Comparison of ENCODE assay signal across 23 mouse cellular contexts in genomic region chrX:82823606-82824005, GRCm38 (mm10).
DNase-seq lines count a peak whose midpoint lies in the region; ATAC-seq and TF ChIP-seq lines count a peak whose summit lies in the region.
"Had no signal": no experiment of that assay in that cellular context is flagged by ENCODE, and none has a peak within 500 bp of the region (broad histone marks: within the 10 kb centered on the region; RNA-seq: fewer than 3 reads in every experiment).

No protein-coding gene starts in this region.

- ATAC-seq in midbrain, embryonic 11.5 days (ENCODE audit: low FRiP score): peak; percentile 24; the same call in 1 of the 2 replicates
- no peak for ATAC-seq in midbrain, embryonic 16.5 days
- ATAC-seq in midbrain, embryonic 14.5 days (ENCODE audit: low FRiP score, low TSS enrichment): no peak
- no peak for ATAC-seq in midbrain, postnatal 0 days (ENCODE audit: low FRiP score)
- no peak for ATAC-seq in liver, embryonic 11.5 days (replicated peaks; ENCODE audit: low FRiP score)
- ATAC-seq: activated CD4-positive, CD25-positive, alpha-beta regulatory T cell, adult 4 months; forebrain, embryonic 15.5 days; hindbrain, embryonic 16.5 days had no signal

- peak; percentile 3 for DNase-seq in embryo, embryonic 10 days (ENCODE audit: low spot score)
- DNase-seq in embryo, embryonic 11 days: no peak
- DNase-seq in midbrain, embryonic 11.5 days (ENCODE audit: low spot score, missing footprints): no peak
- DNase-seq in midbrain, embryonic 14.5 days: peak; percentile 27
- DNase-seq in midbrain, postnatal 0 days (ENCODE audit: low spot score): no peak
- no peak for DNase-seq in liver, embryonic 11.5 days (ENCODE audit: low spot score)
- DNase-seq: adrenal gland, adult 8-10 months; adrenal gland, postnatal 25 days; cerebellum, adult 18-20 months; cerebellum, adult 9-10 months; cerebellum, postnatal 14 days; gastrocnemius, postnatal 25 days; heart, adult 18-20 months had no signal

- H3K9me3 ChIP-seq in midbrain, embryonic 11.5 days (ENCODE audit: control insufficient read depth, low read length): no peaks in the 10 kb centered on the region
- H3K9me3 ChIP-seq in midbrain, embryonic 16.5 days (replicated peaks; ENCODE audit: control insufficient read depth, low read length, poor library complexity, severe bottlenecking): no peaks in the 10 kb centered on the region
- no peaks in the 10 kb centered on the region for H3K9me3 ChIP-seq in midbrain, embryonic 14.5 days (ENCODE audit: control insufficient read depth, low read length)
- H3K9me3 ChIP-seq in midbrain, postnatal 0 days (ENCODE audit: low read length): no peaks in the 10 kb centered on the region
- H3K9me3 ChIP-seq in liver, embryonic 11.5 days (ENCODE audit: control insufficient read depth, low read length): no peaks in the 10 kb centered on the region
- H3K9me3 ChIP-seq: embryonic facial prominence, embryonic 10.5 days; embryonic facial prominence, embryonic 13.5 days; forebrain, embryonic 12.5 days; forebrain, embryonic 15.5 days; heart, embryonic 10.5 days; hindbrain, embryonic 13.5 days had no signal

- TF ChIP-seq CTCF in midbrain, postnatal 0 days (IDR thresholded peaks at IDR 0.05): no peak

- no peaks in the 10 kb centered on the region for H3K27me3 ChIP-seq in midbrain, embryonic 11.5 days (ENCODE audit: control insufficient read depth, insufficient read depth, low read length)
- no peaks in the 10 kb centered on the region for H3K27me3 ChIP-seq in midbrain, embryonic 16.5 days (ENCODE audit: control insufficient read depth, insufficient read depth, low read depth, low read length)
- H3K27me3 ChIP-seq in midbrain, embryonic 14.5 days (ENCODE audit: control insufficient read depth, insufficient read depth, low read length): no peaks in the 10 kb centered on the region
- H3K27me3 ChIP-seq in midbrain, postnatal 0 days (ENCODE audit: insufficient read depth, low read length): no peaks in the 10 kb centered on the region
- no peaks in the 10 kb centered on the region for H3K27me3 ChIP-seq in liver, embryonic 11.5 days (replicated peaks; ENCODE audit: control insufficient read depth, insufficient read depth, low read length)
- H3K27me3 ChIP-seq: embryonic facial prominence, embryonic 13.5 days; forebrain, embryonic 12.5 days; forebrain, embryonic 15.5 days; hindbrain, embryonic 13.5 days had no signal

- no peak overlapping the region for H3K9ac ChIP-seq in midbrain, embryonic 11.5 days (ENCODE audit: low read length)
- H3K9ac ChIP-seq in midbrain, embryonic 16.5 days (ENCODE audit: low read depth, low read length): no peak overlapping the region
- no peak overlapping the region for H3K9ac ChIP-seq in midbrain, embryonic 14.5 days (replicated peaks; ENCODE audit: low read length)
- no peak overlapping the region for H3K9ac ChIP-seq in midbrain, postnatal 0 days (replicated peaks; ENCODE audit: low read length, poor library complexity, severe bottlenecking)
- H3K9ac ChIP-seq in liver, embryonic 11.5 days (ENCODE audit: low read depth, low read length): no peak overlapping the region
- H3K9ac ChIP-seq: embryonic facial prominence, embryonic 13.5 days; forebrain, embryonic 12.5 days; forebrain, embryonic 15.5 days; hindbrain, embryonic 13.5 days had no signal

- H3K4me3 ChIP-seq in midbrain, embryonic 11.5 days (ENCODE audit: low read depth, low read length): no peak overlapping the region
- H3K4me3 ChIP-seq in midbrain, embryonic 16.5 days (ENCODE audit: low read depth, low read length): no peak overlapping the region
- no peak overlapping the region for H3K4me3 ChIP-seq in midbrain, embryonic 14.5 days (replicated peaks; ENCODE audit: low read depth, low read length)
- no peak overlapping the region for H3K4me3 ChIP-seq in midbrain, postnatal 0 days (ENCODE audit: low read depth, low read length)
- H3K4me3 ChIP-seq in liver, embryonic 11.5 days (ENCODE audit: low read depth, low read length): no peak overlapping the region
- H3K4me3 ChIP-seq: embryonic facial prominence, embryonic 10.5 days; embryonic facial prominence, embryonic 13.5 days; erythroblast, embryonic 14.5 days; forebrain, embryonic 12.5 days; forebrain, embryonic 15.5 days; heart, embryonic 10.5 days; hindbrain, embryonic 13.5 days had no signal

- no peaks in the 10 kb centered on the region for H3K36me3 ChIP-seq in midbrain, embryonic 11.5 days (ENCODE audit: control insufficient read depth, insufficient read depth, low read length)
- no peaks in the 10 kb centered on the region for H3K36me3 ChIP-seq in midbrain, embryonic 16.5 days (ENCODE audit: control insufficient read depth, insufficient read depth, low read length)
- no peaks in the 10 kb centered on the region for H3K36me3 ChIP-seq in midbrain, embryonic 14.5 days (ENCODE audit: control insufficient read depth, insufficient read depth, low read length)
- no peaks in the 10 kb centered on the region for H3K36me3 ChIP-seq in midbrain, postnatal 0 days (ENCODE audit: insufficient read depth, low read length)
- H3K36me3 ChIP-seq in liver, embryonic 11.5 days (ENCODE audit: control insufficient read depth, insufficient read depth, low read length): no peaks in the 10 kb centered on the region
- H3K36me3 ChIP-seq: embryonic facial prominence, embryonic 10.5 days; embryonic facial prominence, embryonic 13.5 days; forebrain, embryonic 12.5 days; forebrain, embryonic 15.5 days; heart, embryonic 10.5 days; hindbrain, embryonic 13.5 days had no signal

- 28% methylated on average over 5 of the region's 5 CpGs for WGBS in midbrain, embryonic 11.5 days
- 31% methylated on average over 5 of the region's 5 CpGs for WGBS in midbrain, embryonic 16.5 days
- WGBS in midbrain, embryonic 14.5 days: 30% methylated on average over 5 of the region's 5 CpGs
- WGBS in midbrain, postnatal 0 days: 20% methylated on average over 5 of the region's 5 CpGs
- 48% methylated on average over 5 of the region's 5 CpGs for WGBS in liver, embryonic 11.5 days

- H3K27ac ChIP-seq in midbrain, embryonic 11.5 days (ENCODE audit: low read depth, low read length): no peak overlapping the region
- H3K27ac ChIP-seq in midbrain, embryonic 16.5 days (ENCODE audit: low read length): no peak overlapping the region
- H3K27ac ChIP-seq in midbrain, embryonic 14.5 days (replicated peaks; ENCODE audit: low read depth, low read length): no peak overlapping the region
- no peak overlapping the region for H3K27ac ChIP-seq in midbrain, postnatal 0 days (ENCODE audit: low read depth, low read length)
- no peak overlapping the region for H3K27ac ChIP-seq in liver, embryonic 11.5 days (ENCODE audit: low read depth, low read length)
- H3K27ac ChIP-seq: embryonic facial prominence, embryonic 10.5 days; embryonic facial prominence, embryonic 13.5 days; forebrain, embryonic 12.5 days; forebrain, embryonic 15.5 days; heart, embryonic 10.5 days; hindbrain, embryonic 13.5 days had no signal

- H3K4me1 ChIP-seq in midbrain, embryonic 11.5 days (ENCODE audit: control insufficient read depth, insufficient read depth, low read length): peaks cover 2% of the 10 kb centered on the region; the same call in 1 of the 2 replicates
- H3K4me1 ChIP-seq in midbrain, embryonic 16.5 days (ENCODE audit: control insufficient read depth, insufficient read depth, low read length): no peaks in the 10 kb centered on the region
- H3K4me1 ChIP-seq in midbrain, embryonic 14.5 days (ENCODE audit: control insufficient read depth, insufficient read depth, low read length): no peaks in the 10 kb centered on the region
- no peaks in the 10 kb centered on the region for H3K4me1 ChIP-seq in midbrain, postnatal 0 days (ENCODE audit: insufficient read depth, low read length)
- H3K4me1 ChIP-seq in liver, embryonic 11.5 days (replicated peaks; ENCODE audit: control insufficient read depth, insufficient read depth, low read length): no peaks in the 10 kb centered on the region
- H3K4me1 ChIP-seq: embryonic facial prominence, embryonic 10.5 days; embryonic facial prominence, embryonic 13.5 days; forebrain, embryonic 12.5 days; forebrain, embryonic 15.5 days; heart, embryonic 10.5 days; hindbrain, embryonic 13.5 days had no signal

- H3K4me2 ChIP-seq in midbrain, embryonic 11.5 days: no peak overlapping the region
- H3K4me2 ChIP-seq in midbrain, embryonic 16.5 days (ENCODE audit: low read length): no peak overlapping the region
- no peak overlapping the region for H3K4me2 ChIP-seq in midbrain, embryonic 14.5 days (ENCODE audit: low read length)
- no peak overlapping the region for H3K4me2 ChIP-seq in midbrain, postnatal 0 days (ENCODE audit: low read depth, low read length, poor library complexity, severe bottlenecking)
- H3K4me2 ChIP-seq in liver, embryonic 11.5 days: no peak overlapping the region
- H3K4me2 ChIP-seq: embryonic facial prominence, embryonic 13.5 days; forebrain, embryonic 12.5 days; forebrain, embryonic 15.5 days; hindbrain, embryonic 13.5 days had no signal

Comparison
In these comparisons a context has a peak if more than half of its experiments do, and no peak if none do; other contexts are left out.
1. DNase-seq: peak in embryo, embryonic 10 days (single experiment) and midbrain, embryonic 14.5 days (single experiment); none in embryo, embryonic 11 days (single experiment), midbrain, embryonic 11.5 days (single experiment), midbrain, postnatal 0 days (single experiment) and liver, embryonic 11.5 days (single experiment).